Mouse (Mus musculus) MEL (cell line): Measurements from ENCODE around the gene Gm9195.

ENCODE experiments used
- CTCF ChIP-seq, 3 experiments: IDR thresholded peaks in 2 of 3; conservative IDR thresholded peaks in 1 of 3; 2 replicates each; pipeline ENCODE4 v1.5.1; 2011 to 2012; ENCODE audit warnings: low read length in 3 of 3, low read depth in 2 of 3, mild to moderate bottlenecking in 2 of 3, improper control_type of control experiment in 1 of 3, inconsistent platforms in 1 of 3, mixed read lengths in 1 of 3, moderate library complexity in 1 of 3; ENCODE audit not compliant: control insufficient read depth in 1 of 3, insufficient read depth in 1 of 3, poor library complexity in 1 of 3, severe bottlenecking in 1 of 3
- ELF1 ChIP-seq: IDR thresholded peaks from 2 replicates; pipeline ENCODE4 v1.6.1; 2014; ENCODE audit warnings: low read depth, mild to moderate bottlenecking, inconsistent platforms, low read length, improper control_type of control experiment, moderate library complexity
- GABPA ChIP-seq: IDR thresholded peaks from 2 replicates; pipeline ENCODE4 v1.6.1; 2012; ENCODE audit warnings: low read depth, mild to moderate bottlenecking, inconsistent platforms, low read length, improper control_type of control experiment, moderate library complexity
- POLR2A ChIP-seq, 2 experiments: IDR thresholded peaks; 2 replicates each; pipeline ENCODE4 v1.6.1; 2011 to 2012; ENCODE audit warnings: low read length in 2 of 2, mild to moderate bottlenecking in 2 of 2, control low read depth in 1 of 2, improper control_type of control experiment in 1 of 2, low read depth in 1 of 2, moderate library complexity in 1 of 2; ENCODE audit not compliant: control insufficient read depth in 1 of 2, insufficient read depth in 1 of 2, poor library complexity in 1 of 2
- RAD21 ChIP-seq: IDR thresholded peaks from 2 replicates; pipeline ENCODE4 v1.6.1; 2011; ENCODE audit warnings: mild to moderate bottlenecking, low read depth, low read length, improper control_type of control experiment
- RCOR1 ChIP-seq: IDR thresholded peaks from 2 replicates; pipeline ENCODE4 v1.6.1; 2012; ENCODE audit warnings: low read depth, mild to moderate bottlenecking, inconsistent platforms, low read length, improper control_type of control experiment
- SIN3A ChIP-seq: IDR thresholded peaks from 2 replicates; pipeline ENCODE4 v1.6.1; 2012; ENCODE audit warnings: low read length, improper control_type of control experiment, inconsistent platforms
- ZKSCAN1 ChIP-seq: IDR thresholded peaks from 2 replicates; pipeline ENCODE4 v1.6.1; 2012; ENCODE audit warnings: low read depth, mild to moderate bottlenecking, inconsistent platforms, low read length, improper control_type of control experiment, moderate library complexity
- ZMIZ1 ChIP-seq: IDR thresholded peaks from 2 replicates; pipeline ENCODE4 v1.6.1; 2012; ENCODE audit warnings: low read depth, mild to moderate bottlenecking, inconsistent platforms, low read length, improper control_type of control experiment, moderate library complexity

DNA sequence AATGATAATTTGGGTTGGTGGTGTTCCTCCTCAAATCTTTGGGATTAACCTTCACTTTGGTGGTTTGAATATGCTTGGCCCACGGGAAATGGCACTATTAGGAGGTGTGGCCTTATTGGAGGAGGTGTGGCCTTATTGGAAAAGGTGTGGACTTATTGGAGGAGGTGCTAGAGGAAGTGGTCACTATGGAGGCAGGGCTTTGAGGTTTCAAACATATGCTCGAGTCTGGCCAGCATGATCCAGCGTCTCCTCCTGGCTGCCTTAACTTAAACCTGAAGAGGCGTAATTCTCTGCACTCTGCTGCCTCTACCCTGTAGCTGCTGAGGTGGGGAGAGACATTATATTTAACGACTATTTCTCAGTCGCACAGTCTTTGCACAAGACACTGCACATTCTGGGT, 11.6 kb upstream of the Gm9195 start:
- TF ChIP-seq SIN3A: no peak
- TF ChIP-seq POLR2A (IDR thresholded peaks at IDR 0.05; ENCODE audit: control insufficient read depth in 1 of 2, insufficient read depth in 1 of 2, low read depth in 1 of 2, low read length in 2 of 2, poor library complexity in 1 of 2): no peak
- no peak for TF ChIP-seq RAD21
- TF ChIP-seq CTCF (IDR thresholded peaks at IDR 0.05 in 2 of 3, conservative IDR thresholded peaks at IDR 0.05 in 1 of 3; ENCODE audit: control insufficient read depth in 1 of 3, insufficient read depth in 1 of 3, low read depth in 2 of 3, low read length in 3 of 3, poor library complexity in 1 of 3, severe bottlenecking in 1 of 3): no peak
- no peak for TF ChIP-seq GABPA
- no peak for TF ChIP-seq RCOR1
- no peak for TF ChIP-seq ZKSCAN1
- no peak for TF ChIP-seq ZMIZ1
- TF ChIP-seq ELF1: no peak
